Mouse (Mus musculus) liver, adult 2 months (tissue): ENCODE measurements at regions not wholly inside any gene's neighbourhood (a gene's known extent, or its start where the extent isn't known, plus 50 kb on each side); places are given as distances from the start of the nearest gene placed in this dataset.

ENCODE experiments used
- CTCF ChIP-seq: fragments of 200-500 bp; IDR thresholded peaks from 2 replicates; pipeline ENCODE4 v1.5.1; 2011; ENCODE audit warnings: low read depth, low read length, control low read depth
- POLR2A ChIP-seq: fragments of 200-500 bp; IDR thresholded peaks from 2 replicates; pipeline ENCODE4 v1.6.1; 2011; ENCODE audit warnings: low read length, control low read depth; ENCODE audit not compliant: insufficient read depth; ENCODE audit errors: extremely low read depth

DNA sequence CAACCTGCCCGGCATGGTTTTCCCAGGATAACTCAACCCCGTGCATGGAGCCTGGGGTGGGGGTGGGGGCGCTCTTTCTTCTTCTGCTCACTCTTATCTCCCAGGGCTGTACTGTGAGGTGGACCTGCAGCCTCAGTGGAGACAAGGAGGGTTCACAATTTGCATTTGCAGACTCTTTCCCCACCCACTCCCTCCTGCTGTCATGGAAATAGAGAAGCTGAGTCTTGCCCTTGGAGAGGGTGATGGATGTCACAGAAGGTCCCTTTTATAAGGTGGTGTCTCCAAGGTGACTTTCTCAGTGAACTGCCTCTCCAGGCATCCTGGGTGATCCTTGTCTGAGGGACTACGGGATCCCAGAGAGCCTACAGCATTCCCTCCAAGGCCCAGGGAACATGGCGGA is 129.9 kb downstream of the Vrk1 start:
- no peak for TF ChIP-seq POLR2A
- no peak for TF ChIP-seq CTCF
